Mouse (Mus musculus) myocyte (in vitro differentiated cells): ENCODE data around the gene Eefsec.

ENCODE experiments used
- POLR2A ChIP-seq: IDR thresholded peaks from one replicate; pipeline ENCODE4 v1.6.1; 2011; ENCODE audit warnings: low read depth, mild to moderate bottlenecking, control low read depth, moderate library complexity; ENCODE audit not compliant: insufficient read length
- USF1 ChIP-seq: IDR thresholded peaks from one replicate; pipeline ENCODE4 v1.6.1; 2011; ENCODE audit warnings: low read depth, mild to moderate bottlenecking, control low read depth, moderate library complexity

DNA sequence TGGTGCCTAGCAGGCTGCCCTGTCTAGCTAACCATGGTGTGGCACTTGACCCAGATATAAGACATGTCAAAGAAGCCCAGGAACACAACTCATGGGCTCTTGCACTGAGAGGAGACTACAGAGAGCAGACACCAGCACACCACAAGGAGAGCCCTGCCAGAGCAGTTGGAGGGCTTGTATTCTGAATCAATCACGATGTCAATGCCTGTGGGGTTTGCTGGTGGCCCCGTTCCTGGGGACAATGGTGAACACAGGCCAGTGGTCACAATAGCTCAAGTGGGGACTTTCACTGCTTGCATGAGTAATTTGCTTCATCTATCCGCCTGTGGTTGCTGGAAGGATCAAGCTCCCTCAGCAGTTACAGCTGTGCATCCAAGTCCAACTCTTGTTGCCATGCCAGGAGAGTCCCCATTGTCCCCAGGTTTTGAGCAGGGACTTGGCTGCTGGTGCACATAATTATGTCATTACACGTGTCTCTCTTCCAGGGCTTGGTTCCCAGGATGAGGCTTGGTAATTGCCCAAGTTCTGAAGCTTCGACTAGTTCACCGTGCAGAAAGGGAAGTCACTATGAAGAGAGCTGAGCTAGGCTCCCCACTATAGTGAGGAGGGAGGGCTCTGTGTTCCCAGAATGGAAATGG, 156.1 kb downstream of the Eefsec start:
- no peak for TF ChIP-seq POLR2A
- no peak for TF ChIP-seq USF1
